Mouse (Mus musculus) forelimb bud, embryonic 11.5 days (tissue): ENCODE data around the gene Isca2.

Experiments
- DNase-seq: peaks from one replicate; pipeline ENCODE4 v3.0.0-alpha.2; 2012; ENCODE audit warnings: low read depth, low spot score

Isca2 gene

GRCm38 (mm10) chr12:84772726-84773441, at the start of gene Isca2, which contains the start of gene Npc2:
Isca2 (plus strand) TSS chr12:84773251.
Npc2 (minus strand) TSS chr12:84773152.
- DNase-seq = peak; percentile 99

- no peak for DNase-seq
Observed at GRCm38 (mm10) chr12:84726391-84726790, 46.7 kb upstream of the Isca2 start.

GRCm38 (mm10) chr12:84726986-84727385, 46.1 kb upstream of the Isca2 start:
- no peak for DNase-seq

GRCm38 (mm10) chr12:84727434-84727833, 45.6 kb upstream of the Isca2 start:
- DNase-seq = no peak

GRCm38 (mm10) chr12:84728421-84728820, 44.6 kb upstream of the Isca2 start:
- DNase-seq = no peak

- no peak for DNase-seq
Observed at GRCm38 (mm10) chr12:84733366-84733765, 39.7 kb upstream of the Isca2 start.

GRCm38 (mm10) chr12:84743496-84743895, 29.6 kb upstream of the Isca2 start:
- no peak for DNase-seq

- no peak for DNase-seq
Observed at GRCm38 (mm10) chr12:84745700-84746099, 27.4 kb upstream of the Isca2 start.

- DNase-seq = no peak
Observed at GRCm38 (mm10) chr12:84748134-84748533, 24.9 kb upstream of the Isca2 start.

GRCm38 (mm10) chr12:84750661-84751060, 22.4 kb upstream of the Isca2 start:
- DNase-seq = no peak

GRCm38 (mm10) chr12:84752131-84752977, 20.7 kb upstream of the Isca2 start:
- peak; percentile 35 for DNase-seq

- DNase-seq = peak; percentile 69
Observed at GRCm38 (mm10) chr12:84755008-84755695, 17.9 kb upstream of the Isca2 start.

GRCm38 (mm10) chr12:84756016-84756415, 17.0 kb upstream of the Isca2 start:
- DNase-seq = no peak

GRCm38 (mm10) chr12:84759063-84759462, 14.0 kb upstream of the Isca2 start:
- DNase-seq = peak; percentile 44

GRCm38 (mm10) chr12:84762532-84762931, 10.5 kb upstream of the Isca2 start:
- no peak for DNase-seq

- no peak for DNase-seq
Observed at GRCm38 (mm10) chr12:84763577-84764218, 9.4 kb upstream of the Isca2 start.

- DNase-seq = no peak
Observed at GRCm38 (mm10) chr12:84764756-84765155, 8.3 kb upstream of the Isca2 start.

- no peak for DNase-seq
Observed at GRCm38 (mm10) chr12:84765506-84765905, 7.5 kb upstream of the Isca2 start.

GRCm38 (mm10) chr12:84766113-84766735, 6.8 kb upstream of the Isca2 start:
- DNase-seq = no peak

GRCm38 (mm10) chr12:84767510-84767909, 5.5 kb upstream of the Isca2 start:
- no peak for DNase-seq

GRCm38 (mm10) chr12:84769624-84770023, 3.4 kb upstream of the Isca2 start:
- DNase-seq = no peak
